Mouse (Mus musculus) spleen, adult 18-20 months (tissue): ENCODE measurements around the gene Egln3.

Experiments used
- DNase-seq, 2 experiments: peaks; one replicate each; pipeline ENCODE4 v3.0.0; 2022; ENCODE audit warnings: mixed read lengths in 2 of 2

The Egln3 gene

GRCm38 (mm10) chr12:54203656-54204045, at the start of gene Egln3:
Egln3 (minus strand) TSS chr12:54203860.
- DNase-seq: peak; percentile 66 to 79

- DNase-seq: no peak
These were observed 49.8 kb upstream of the Egln3 start for GRCm38 (mm10) chr12:54253449-54253848.

GRCm38 (mm10) chr12:54251942-54252400, 48.3 kb upstream of the Egln3 start:
- DNase-seq: no peak

GRCm38 (mm10) chr12:54247835-54248234, 44.2 kb upstream of the Egln3 start:
- DNase-seq: no peak

DNA sequence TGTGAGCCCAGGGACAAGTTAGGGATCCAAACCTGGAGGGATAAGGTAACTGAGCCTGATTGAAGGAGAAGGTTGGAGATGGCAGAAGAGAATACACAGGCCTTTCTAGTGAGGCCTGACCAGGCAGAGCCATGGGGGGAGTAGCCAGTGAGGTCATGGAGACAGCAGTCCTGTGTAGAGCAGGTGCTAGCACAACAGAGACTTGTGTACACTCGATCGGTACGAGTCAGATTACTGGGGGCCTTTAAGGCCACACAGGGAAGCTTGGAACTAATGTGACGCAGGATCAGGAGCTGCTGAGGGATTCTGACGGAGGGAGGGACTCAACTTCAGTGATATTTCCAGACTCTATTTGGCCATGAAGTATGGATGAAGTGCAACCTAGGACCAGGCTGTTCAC, 39.5 kb upstream of the Egln3 start:
- no peak for DNase-seq

DNA sequence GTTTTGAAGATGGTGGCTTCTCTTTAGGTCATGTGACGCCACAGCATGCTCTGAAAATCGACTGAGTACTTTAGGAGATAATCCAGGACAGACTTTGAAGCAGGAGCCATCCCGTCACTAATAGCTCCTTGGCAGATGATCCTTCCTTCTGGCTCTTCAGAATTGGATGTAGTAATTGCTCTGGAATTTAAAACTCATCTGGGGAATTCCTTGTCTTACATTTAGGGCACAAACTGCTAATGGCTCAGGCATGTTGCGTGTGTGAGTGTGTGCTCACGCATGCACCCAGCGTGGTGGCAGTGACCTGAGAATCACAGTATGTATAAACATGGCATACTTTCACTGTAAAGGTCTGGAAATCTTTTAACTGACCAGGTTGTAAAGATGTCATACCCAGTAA, 38.3 kb upstream of the Egln3 start:
- no peak for DNase-seq

DNA sequence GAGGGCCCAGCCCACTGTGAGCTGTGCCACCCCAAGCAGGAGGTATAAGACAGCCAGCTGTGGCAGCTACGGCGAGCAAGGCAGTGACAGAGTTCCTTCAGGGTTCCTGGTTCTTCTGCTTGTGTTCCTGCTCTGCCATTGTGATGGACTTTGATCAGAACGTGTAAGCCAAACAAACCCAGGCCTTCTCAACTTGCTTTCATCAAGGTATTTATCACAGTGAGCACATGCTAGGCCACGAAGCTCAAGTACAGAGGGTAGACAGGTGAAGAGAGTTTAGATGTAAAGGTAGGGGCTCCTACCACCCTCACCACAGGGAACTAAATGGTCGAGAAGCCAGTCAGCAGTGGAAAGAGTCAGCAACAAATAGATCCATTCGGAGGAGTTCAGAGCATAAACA, 30.1 kb upstream of the Egln3 start:
- no peak for DNase-seq

DNA sequence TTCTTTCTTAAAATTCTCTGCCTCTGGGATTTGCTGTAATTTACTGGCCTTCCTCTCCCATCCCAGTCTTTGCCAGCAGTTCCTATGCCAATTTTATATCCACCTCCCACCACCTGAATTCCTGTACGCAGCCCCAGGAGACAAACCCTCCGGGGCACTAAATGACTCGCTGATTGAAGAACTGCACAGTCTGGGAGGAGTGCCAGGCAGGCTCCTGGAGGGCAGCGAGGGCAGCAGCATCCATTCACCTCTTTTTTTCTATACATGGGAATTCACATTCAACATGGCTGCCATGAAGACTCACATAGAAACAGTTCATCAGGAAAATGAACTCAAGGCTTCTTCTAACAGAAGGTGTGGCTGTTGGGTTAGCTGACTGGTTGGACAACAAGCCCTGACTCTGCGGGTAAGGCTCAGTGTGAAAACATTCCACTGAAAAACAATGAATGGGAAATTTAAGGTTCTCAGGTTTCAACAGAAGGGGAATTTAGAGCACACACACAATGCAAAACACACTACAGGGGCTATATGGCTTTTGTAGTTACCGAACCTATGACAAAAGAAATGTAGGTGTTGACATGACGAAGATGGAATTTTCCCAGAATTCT, 29.4 kb upstream of the Egln3 start:
- DNase-seq: no peak

GRCm38 (mm10) chr12:54232456-54232855, 28.8 kb upstream of the Egln3 start:
- DNase-seq: no peak

DNA sequence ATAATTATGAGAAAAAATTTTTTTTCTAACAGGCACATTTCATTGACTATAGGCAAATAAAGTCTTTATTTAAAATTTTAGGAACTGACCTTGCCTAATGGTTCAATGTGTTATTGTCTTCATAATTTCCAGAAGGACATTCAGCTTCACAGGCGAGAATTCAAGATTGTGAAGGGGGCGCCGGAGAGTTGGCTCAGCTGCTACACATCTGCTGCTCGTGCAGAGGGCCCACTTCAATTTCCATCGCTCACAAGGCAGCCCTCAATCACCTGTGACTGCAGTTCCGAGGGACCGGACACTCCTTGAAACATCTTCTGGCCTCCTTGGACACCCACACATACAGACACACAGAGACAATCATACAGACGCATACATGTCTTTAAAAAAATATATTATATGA, 23.9 kb upstream of the Egln3 start:
- no peak for DNase-seq

- no peak for DNase-seq
These were observed 22.7 kb upstream of the Egln3 start for GRCm38 (mm10) chr12:54226341-54226740.

- no peak for DNase-seq
These were observed 21.9 kb upstream of the Egln3 start for GRCm38 (mm10) chr12:54225610-54226009.

DNA sequence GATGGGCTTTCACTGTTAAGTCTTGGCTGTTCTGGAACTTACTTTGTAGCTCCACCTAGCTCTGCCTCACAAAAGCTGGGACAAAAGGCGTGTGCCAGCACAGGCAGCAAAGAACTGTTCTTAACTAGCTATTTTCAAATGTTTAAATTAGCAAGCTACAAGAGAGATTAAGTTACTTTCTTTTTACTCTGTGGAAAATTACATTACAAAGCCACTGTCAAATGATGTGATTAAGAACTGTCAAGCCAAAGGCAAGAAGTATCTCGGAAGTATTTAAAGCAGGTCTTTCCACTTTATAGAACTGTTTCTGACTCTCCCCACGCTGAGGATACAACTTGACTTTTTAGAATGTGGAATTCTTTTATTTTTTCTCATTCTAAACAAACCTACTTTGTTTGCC, 21.4 kb upstream of the Egln3 start:
- no peak for DNase-seq

DNA sequence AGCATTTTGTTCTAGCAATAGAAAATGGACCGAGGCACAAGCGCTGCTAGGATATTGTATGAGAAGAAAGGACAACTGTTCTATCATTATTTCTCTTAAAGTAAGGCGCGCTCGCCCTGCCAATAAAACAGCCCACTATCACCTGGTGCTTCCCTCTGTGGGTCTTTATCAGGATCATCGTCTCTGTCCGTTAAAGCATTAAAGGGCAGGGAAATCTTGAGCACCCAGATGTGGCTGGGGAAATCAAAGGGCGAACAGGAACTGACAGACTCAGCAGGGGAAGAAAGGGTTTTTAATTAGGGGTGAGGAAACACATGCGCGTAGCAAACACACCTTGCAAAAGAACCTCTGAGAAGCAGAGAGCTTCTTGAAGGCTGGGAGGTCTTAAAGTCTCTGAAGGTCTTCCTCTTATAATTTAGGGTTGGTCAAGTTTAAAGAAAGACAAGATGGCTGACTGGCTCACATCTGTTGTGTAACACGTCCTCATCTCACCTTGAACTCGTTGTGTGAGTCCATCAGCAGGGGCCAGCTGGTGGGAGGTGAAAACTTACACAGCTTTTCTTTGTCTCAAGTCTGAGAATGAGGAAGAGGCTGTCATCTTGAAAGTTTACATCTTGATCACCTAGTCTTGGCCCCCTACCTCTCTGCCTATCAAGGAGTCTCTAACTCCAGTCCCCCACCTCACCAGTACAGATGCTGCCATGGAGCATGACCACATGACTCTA, 18.5 kb upstream of the Egln3 start:
- DNase-seq: no peak

DNA sequence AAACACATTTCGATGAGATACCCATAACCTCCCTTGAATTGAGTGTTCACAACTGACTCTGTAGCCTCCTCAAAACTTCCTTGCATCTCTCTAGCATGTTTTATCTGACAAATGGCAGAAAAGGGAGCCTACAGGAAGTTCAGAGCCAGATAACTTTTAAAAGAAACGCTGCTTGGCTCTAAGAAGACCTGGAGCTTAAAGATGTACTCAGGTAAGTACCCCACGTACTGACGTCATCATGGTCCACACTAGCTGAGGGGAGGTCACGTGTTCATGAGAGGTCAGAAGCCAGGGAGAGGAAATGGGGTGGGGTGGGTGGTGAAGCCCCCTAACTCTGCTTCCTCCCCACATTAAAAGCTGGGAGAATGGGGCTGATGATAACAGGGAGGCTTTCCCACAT, 13.0 kb upstream of the Egln3 start:
- no peak for DNase-seq

DNA sequence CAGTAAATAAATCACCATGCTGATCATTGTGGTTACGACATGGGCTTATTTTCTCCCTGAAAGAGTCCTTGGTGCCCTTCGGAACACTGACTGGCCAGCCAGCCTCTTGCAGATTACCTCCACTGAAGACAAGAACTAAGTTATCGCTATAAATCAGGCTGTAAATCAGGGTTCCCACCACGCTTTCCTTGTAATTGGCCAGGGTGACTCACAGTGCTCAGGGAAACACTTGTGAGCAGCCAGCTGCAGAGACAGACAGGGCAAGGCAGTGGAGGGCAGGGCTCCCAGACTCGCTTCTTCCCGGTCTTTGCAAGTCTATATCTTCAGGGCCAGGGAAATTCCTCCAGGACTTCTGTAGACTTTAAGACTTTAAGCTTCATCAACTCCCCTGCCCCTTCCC, 10.8 kb upstream of the Egln3 start:
- DNase-seq: no peak

- DNase-seq: no peak
These were observed 10.2 kb upstream of the Egln3 start for GRCm38 (mm10) chr12:54213871-54214270.

- no peak for DNase-seq
These were observed 9.6 kb upstream of the Egln3 start for GRCm38 (mm10) chr12:54213230-54213629.

DNA sequence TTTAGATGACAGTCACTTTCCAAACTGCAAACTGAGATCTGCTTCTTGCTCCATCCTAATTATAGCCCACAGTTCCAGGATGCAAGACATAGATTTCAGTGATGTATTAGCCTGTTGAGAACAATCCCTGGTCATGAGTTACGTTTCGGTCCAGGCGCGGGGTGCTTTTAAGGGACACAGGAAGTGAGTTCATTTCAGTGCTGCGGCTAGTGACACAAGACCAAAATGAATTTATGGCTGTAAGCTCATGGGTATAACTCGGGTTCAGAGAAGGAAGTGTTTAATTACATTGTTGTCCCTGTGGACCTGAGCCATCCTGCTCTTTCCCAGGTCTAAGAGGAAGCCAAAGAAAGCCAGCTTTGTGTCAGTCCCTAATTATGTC, 5.5 kb upstream of the Egln3 start:
- no peak for DNase-seq

DNA sequence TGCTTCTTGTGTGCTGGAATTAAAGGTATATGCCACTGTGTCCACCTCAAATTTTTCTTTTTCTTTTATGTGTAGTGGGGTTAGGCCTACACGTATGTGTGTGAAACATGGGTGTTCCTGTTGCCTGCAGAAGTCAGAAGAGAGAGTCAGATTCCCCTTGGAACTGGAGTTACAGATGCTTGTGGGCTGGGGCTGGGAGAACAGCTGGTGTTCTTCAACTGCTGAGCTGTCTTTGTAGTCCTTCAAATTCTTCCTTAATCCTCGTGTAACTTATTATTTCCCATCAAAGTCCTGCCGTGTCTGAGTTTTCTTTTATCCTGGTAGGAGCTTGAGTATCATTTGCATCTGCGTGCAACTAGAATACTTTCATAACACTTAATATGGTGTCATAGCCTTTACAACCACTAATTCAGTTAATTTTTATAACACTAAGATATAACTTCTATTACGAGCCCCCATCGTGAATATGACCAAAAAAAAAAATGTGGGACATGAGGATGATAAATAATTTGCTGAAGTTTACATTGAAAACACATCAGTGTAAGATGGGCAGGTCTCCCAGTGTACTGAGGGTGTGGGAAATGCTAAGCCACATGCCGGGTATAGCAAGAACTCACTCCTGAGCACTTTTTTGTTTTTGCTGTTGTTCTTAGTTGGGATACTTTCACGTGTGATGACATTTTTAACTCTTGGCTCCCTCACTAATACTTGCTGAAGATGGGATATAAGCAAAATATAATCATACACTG, 4.9 kb upstream of the Egln3 start:
- no peak for DNase-seq

GRCm38 (mm10) chr12:54205731-54206130, 2.1 kb upstream of the Egln3 start:
- DNase-seq: no peak

GRCm38 (mm10) chr12:54205195-54205594, 1.5 kb upstream of the Egln3 start:
- peak; percentile 11 to 44 for DNase-seq

- peak; percentile 7 to 22 for DNase-seq
These were observed 650 bp downstream of the Egln3 start for GRCm38 (mm10) chr12:54202765-54203655.
